Mouse (Mus musculus) neural tube, embryonic 11.5 days (tissue): ENCODE measurements at regions not wholly inside any gene's neighbourhood (a gene's known extent, or its start where the extent isn't known, plus 50 kb on each side); places are given as distances from the start of the nearest gene placed in this dataset.

ENCODE experiments used
- ATAC-seq: fragments of 200-750 bp; cut with Nextera tagmentation; 2 replicates; pipeline ENCODE4 v1.8.0; 2017; ENCODE audit warnings: moderate number of reproducible peaks, mild to moderate bottlenecking, moderate TSS enrichment, moderate library complexity; ENCODE audit not compliant: insufficient read depth, low FRiP score, low TSS enrichment
- DNase-seq: peaks from one replicate; pipeline ENCODE4 v3.0.0-alpha.2; 2015; ENCODE audit warnings: low spot score
- H3K27ac ChIP-seq: fragments of 300-500 bp; sonication (generic); 2 replicates; pipeline ENCODE4 v1.5.1; 2014; ENCODE audit warnings: low read depth, mild to moderate bottlenecking, low read length
- H3K27me3 ChIP-seq: fragments of 300-500 bp; sonication (generic); 2 replicates; pipeline ENCODE4 v1.6.1; 2014; ENCODE audit warnings: mild to moderate bottlenecking, low read length, mixed read lengths; ENCODE audit not compliant: control insufficient read depth, insufficient read depth
- H3K36me3 ChIP-seq: fragments of 300-500 bp; sonication (generic); 2 replicates; pipeline ENCODE4 v1.6.1; 2014; ENCODE audit warnings: mild to moderate bottlenecking, low read length, moderate library complexity, mixed read lengths; ENCODE audit not compliant: control insufficient read depth, insufficient read depth
- H3K4me1 ChIP-seq: fragments of 300-500 bp; sonication (generic); 2 replicates; pipeline ENCODE4 v1.6.1; 2014; ENCODE audit warnings: low read length, mixed read lengths; ENCODE audit not compliant: control insufficient read depth, insufficient read depth
- H3K4me2 ChIP-seq: fragments of 300-500 bp; sonication (generic); 2 replicates; pipeline ENCODE4 v1.6.1; 2014; ENCODE audit warnings: low read depth, mild to moderate bottlenecking, moderate library complexity
- H3K4me3 ChIP-seq: fragments of 300-500 bp; sonication (generic); 2 replicates; pipeline ENCODE4 v1.5.1; 2014; ENCODE audit warnings: low read depth, low read length
- H3K9ac ChIP-seq: fragments of 300-500 bp; sonication (generic); 2 replicates; pipeline ENCODE4 v1.6.1; 2014; ENCODE audit warnings: mild to moderate bottlenecking, low read length
- H3K9me3 ChIP-seq: fragments of 300-500 bp; sonication (generic); 2 replicates; pipeline ENCODE4 v1.6.1; 2016; ENCODE audit warnings: low read length; ENCODE audit not compliant: control insufficient read depth
- WGBS: fragments of 180-500 bp; shearing (Covaris S2); extraction: QIAGEN DNeasy Blood & Tissue Kit; methylation state at CpG from one replicate; pipeline ENCODE4 v1.1.7; 2014; 5-methylcytosine and 5-hydroxymethylcytosine counted together

GRCm38 (mm10) chr12:107808158-107808715 lies 195.2 kb downstream of the Bcl11b start:
- no peaks in the 10 kb centered on the region for H3K9me3 ChIP-seq
- WGBS, result 46% methylated on average over 9 of the region's 9 CpGs
- no peak for DNase-seq

GRCm38 (mm10) chr12:107811231-107811630 lies 192.2 kb downstream of the Bcl11b start:
- Histone ChIP-seq H3K4me3 (no peak overlapping the region), H3K4me1 (peaks cover 9% of the 10 kb centered on the region), H3K4me2 (no peak overlapping the region), H3K27me3 (no peaks in the 10 kb centered on the region), H3K27ac (no peak overlapping the region), H3K9me3 (no peaks in the 10 kb centered on the region), H3K9ac (no peak overlapping the region), H3K36me3 (no peaks in the 10 kb centered on the region)
- WGBS, result 30% methylated on average over 5 of the region's 5 CpGs
- DNase-seq (no peak), ATAC-seq (no peak)

More at GRCm38 (mm10) chr12:107808158-107808715, 195.2 kb downstream of the Bcl11b start:
- no peak overlapping the region for H3K4me2 ChIP-seq
- H3K9ac ChIP-seq, result no peak overlapping the region
- H3K27me3 ChIP-seq, result no peaks in the 10 kb centered on the region
- H3K27ac ChIP-seq, result no peak overlapping the region
- H3K36me3 ChIP-seq, result no peaks in the 10 kb centered on the region
- H3K4me1 ChIP-seq, result peaks cover 9% of the 10 kb centered on the region
- no peak for ATAC-seq
- H3K4me3 ChIP-seq, result no peak overlapping the region

GRCm38 (mm10) chr12:107812549-107813335 lies 190.7 kb downstream of the Bcl11b start:
- H3K27me3 ChIP-seq, result no peaks in the 10 kb centered on the region
- no peak overlapping the region for H3K9ac ChIP-seq
- no peak overlapping the region for H3K4me3 ChIP-seq
- H3K4me1 ChIP-seq, result peaks cover 7% of the 10 kb centered on the region
- WGBS, result 71% methylated on average over 14 of the region's 14 CpGs
- H3K36me3 ChIP-seq, result no peaks in the 10 kb centered on the region
- H3K9me3 ChIP-seq, result no peaks in the 10 kb centered on the region
- no peak for ATAC-seq
- no peak for DNase-seq
- H3K27ac ChIP-seq, result no peak overlapping the region
- no peak overlapping the region for H3K4me2 ChIP-seq

GRCm38 (mm10) chr12:107814926-107815325 lies 188.5 kb downstream of the Bcl11b start:
- no peak for DNase-seq
- Histone ChIP-seq H3K9me3 (no peaks in the 10 kb centered on the region), H3K4me1 (peaks cover 3% of the 10 kb centered on the region; the same call in 1 of the 2 replicates), H3K9ac (no peak overlapping the region), H3K4me2 (no peak overlapping the region), H3K4me3 (no peak overlapping the region), H3K36me3 (no peaks in the 10 kb centered on the region), H3K27ac (no peak overlapping the region), H3K27me3 (no peaks in the 10 kb centered on the region)
- no peak for ATAC-seq
- WGBS, result 90% methylated on average over 7 of the region's 7 CpGs

DNA sequence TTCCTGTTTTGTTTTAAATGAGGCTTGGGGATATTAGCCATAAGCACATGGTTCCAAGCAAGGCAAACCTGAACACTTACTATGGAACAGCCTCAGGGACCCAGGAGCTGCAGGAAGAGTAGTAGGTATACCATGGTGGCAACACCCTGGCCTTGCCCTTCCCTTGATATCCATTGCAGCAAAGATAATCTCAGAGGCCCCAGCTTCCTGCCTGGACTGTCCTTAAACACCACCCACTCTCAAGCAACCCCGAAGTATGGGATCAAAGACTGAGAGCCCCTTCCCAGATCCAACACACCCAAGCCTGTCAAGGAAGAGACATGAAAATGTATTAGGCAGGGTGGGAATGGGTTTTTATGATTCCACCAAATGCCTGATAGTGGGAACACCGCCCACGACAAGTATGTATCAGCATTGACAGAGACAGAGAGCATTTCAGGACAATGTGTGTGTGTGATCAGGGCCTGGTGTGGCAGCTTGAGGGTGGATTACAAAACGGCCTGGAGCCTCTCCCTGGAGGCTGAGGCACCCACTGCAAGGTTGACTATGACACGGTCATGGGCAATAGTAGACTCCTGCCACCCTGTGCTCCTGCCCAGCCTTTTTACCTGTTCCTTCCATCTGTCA lies 179.5 kb downstream of the Bcl11b start:
- DNase-seq, result no peak
- Histone ChIP-seq H3K9me3 (no peaks in the 10 kb centered on the region), H3K36me3 (no peaks in the 10 kb centered on the region), H3K4me2 (no peak overlapping the region), H3K4me3 (no peak overlapping the region), H3K4me1 (no peaks in the 10 kb centered on the region), H3K9ac (no peak overlapping the region), H3K27me3 (no peaks in the 10 kb centered on the region), H3K27ac (no peak overlapping the region)
- no peak for ATAC-seq
- WGBS, result 89% methylated on average over 5 of the region's 5 CpGs

DNA sequence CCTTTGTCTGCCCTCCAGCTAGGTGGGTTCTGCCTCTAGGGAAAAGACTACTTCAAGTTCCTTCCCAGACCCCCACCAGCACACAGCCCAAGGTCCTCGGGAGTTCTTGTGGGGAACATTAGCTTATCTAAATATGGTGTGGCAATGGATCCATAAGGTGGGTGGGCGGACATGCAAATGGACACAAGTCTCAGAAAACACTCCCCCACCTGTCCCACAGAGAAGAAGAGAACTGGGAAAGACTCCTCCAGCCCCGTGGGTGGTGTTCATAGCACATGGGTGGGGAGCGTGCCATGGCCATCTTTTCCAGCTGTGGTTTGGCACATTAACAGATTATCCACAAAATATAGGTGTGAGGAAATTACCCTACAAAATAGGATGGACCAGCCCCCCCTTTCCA lies 177.5 kb downstream of the Bcl11b start:
- no peak for DNase-seq
- Histone ChIP-seq H3K4me1 (no peaks in the 10 kb centered on the region), H3K9me3 (no peaks in the 10 kb centered on the region), H3K9ac (no peak overlapping the region), H3K27me3 (no peaks in the 10 kb centered on the region), H3K36me3 (no peaks in the 10 kb centered on the region), H3K4me3 (no peak overlapping the region), H3K27ac (no peak overlapping the region), H3K4me2 (no peak overlapping the region)
- 91% methylated on average over 4 of the region's 4 CpGs for WGBS
- ATAC-seq, result no peak

GRCm38 (mm10) chr12:107831400-107832128 lies 171.8 kb downstream of the Bcl11b start:
- Histone ChIP-seq H3K27ac (no peak overlapping the region), H3K4me3 (no peak overlapping the region), H3K36me3 (no peaks in the 10 kb centered on the region), H3K4me2 (no peak overlapping the region), H3K4me1 (no peaks in the 10 kb centered on the region), H3K27me3 (no peaks in the 10 kb centered on the region), H3K9me3 (no peaks in the 10 kb centered on the region), H3K9ac (no peak overlapping the region)
- WGBS, result 38% methylated on average over 12 of the region's 13 CpGs
- ATAC-seq, result no peak; the same call in 1 of the 2 replicates
- DNase-seq, result no peak

- Histone ChIP-seq H3K27me3 (no peaks in the 10 kb centered on the region), H3K4me2 (no peak overlapping the region), H3K4me3 (no peak overlapping the region), H3K36me3 (no peaks in the 10 kb centered on the region), H3K27ac (no peak overlapping the region), H3K4me1 (no peaks in the 10 kb centered on the region), H3K9me3 (no peaks in the 10 kb centered on the region), H3K9ac (no peak overlapping the region)
- WGBS, result 93% methylated on average over 8 of the region's 8 CpGs
- ATAC-seq (no peak), DNase-seq (no peak)
These were observed 170.4 kb downstream of the Bcl11b start for GRCm38 (mm10) chr12:107833001-107833400.
